Mouse (Mus musculus) liver, embryonic 14.5 days (tissue): ENCODE results near the gene Cactin.

Source experiments
- CTCF ChIP-seq: IDR thresholded peaks from 2 replicates; pipeline ENCODE4 v1.5.1; 2016; ENCODE audit warnings: antibody characterized with exemption, low read depth, control low read depth
- EP300 ChIP-seq: IDR thresholded peaks from 2 replicates; pipeline ENCODE4 v1.6.1; 2016; ENCODE audit warnings: antibody characterized with exemption, low read depth

- TF ChIP-seq CTCF (no peak), EP300 (peak; percentile 26; the same call in 1 of the 2 replicates)
Measured at GRCm38 (mm10) chr10:81351678-81352291, 30.9 kb downstream of the Cactin start.
